Mouse (Mus musculus): ENCODE measurements around the gene Myo1b. TPM values are rescaled to one million over a fixed set of nuclear protein-coding genes. Genes with fewer than 3 reads are reported as not detected.

Myo1b gene
- total and polyA plus RNA-seq, 3 experiments: not detected

- Histone ChIP-seq H3K4me3 (ENCODE audit: control insufficient read depth in 1 of 2, insufficient read depth in 1 of 2, low read depth in 2 of 2, low read length in 2 of 2) (no peak overlapping the region), H3K36me3 (ENCODE audit: control insufficient read depth in 1 of 2, insufficient read depth in 2 of 2, low read length in 2 of 2) (no peaks in the 10 kb centered on the region), H3K9me3 (replicated peaks; ENCODE audit: insufficient read depth, low read length) (no peaks in the 10 kb centered on the region), H3K27me3 (ENCODE audit: control insufficient read depth in 1 of 2, insufficient read depth in 2 of 2, low read length in 2 of 2) (no peaks in the 10 kb centered on the region; a peak in 1 of 4 replicates), H3K27ac (ENCODE audit: control insufficient read depth, low read depth, low read length) (no peak overlapping the region), H3K79me2 (ENCODE audit: control insufficient read depth, insufficient read depth, low read length, poor library complexity) (no peaks in the 10 kb centered on the region), H3K4me1 (ENCODE audit: control insufficient read depth in 1 of 2, insufficient read depth in 2 of 2, low read length in 2 of 2) (no peaks in the 10 kb centered on the region), H3K9ac (ENCODE audit: control insufficient read depth, low read depth, low read length, poor library complexity, severe bottlenecking) (no peak overlapping the region)
- DNase-seq (ENCODE audit: low read depth, low spot score): no peak
- no peak for TF ChIP-seq RAD21 (IDR thresholded peaks at IDR 0.05; ENCODE audit: low read depth, low read length)
- no peak for TF ChIP-seq TAL1 (IDR thresholded peaks at IDR 0.05; ENCODE audit: low read length)
- no peak for TF ChIP-seq E2F4 (IDR thresholded peaks at IDR 0.05; ENCODE audit: borderline replicate concordance, low read depth, low read length)
- TF ChIP-seq ZNF384 (IDR thresholded peaks at IDR 0.05; ENCODE audit: low read depth, low read length): no peak
- no peak for TF ChIP-seq ZKSCAN1 (IDR thresholded peaks at IDR 0.05; ENCODE audit: low read depth, low read length)
- no peak for TF ChIP-seq ELF1 (IDR thresholded peaks at IDR 0.05; ENCODE audit: low read depth, low read length)
- TF ChIP-seq BHLHE40 (IDR thresholded peaks at IDR 0.05; ENCODE audit: borderline replicate concordance, low read depth, low read length): no peak
- TF ChIP-seq ETS1 (IDR thresholded peaks at IDR 0.05; ENCODE audit: low read depth, low read length): no peak
- TF ChIP-seq KAT2A (conservative IDR thresholded peaks at IDR 0.05; ENCODE audit: low read depth, low read length): no peak
- no peak for TF ChIP-seq MYC (IDR thresholded peaks at IDR 0.05; ENCODE audit: low read depth, low read length)
- TF ChIP-seq UBTF (IDR thresholded peaks at IDR 0.05; ENCODE audit: borderline replicate concordance, insufficient read depth, low read depth, low read length): no peak
- TF ChIP-seq NELFE (IDR thresholded peaks at IDR 0.05; ENCODE audit: low read depth, low read length): no peak
- TF ChIP-seq HCFC1 (IDR thresholded peaks at IDR 0.05; ENCODE audit: low read depth, low read length): no peak
These were observed 22.1 kb downstream of the Myo1b start for GRCm38 (mm10) chr1:51893521-51894355.

GRCm38 (mm10) chr1:51892005-51892404, 23.9 kb downstream of the Myo1b start:
- no peak overlapping the region for H3K9ac ChIP-seq (ENCODE audit: control insufficient read depth, low read depth, low read length, poor library complexity, severe bottlenecking)
- H3K36me3 ChIP-seq (ENCODE audit: control insufficient read depth in 1 of 2, insufficient read depth in 2 of 2, low read length in 2 of 2): no peaks in the 10 kb centered on the region
- H3K9me3 ChIP-seq (replicated peaks; ENCODE audit: insufficient read depth, low read length): no peaks in the 10 kb centered on the region
- TF ChIP-seq GATA1 (IDR thresholded peaks at IDR 0.05; ENCODE audit: low read depth, low read length) (no peak), MEF2A (IDR thresholded peaks at IDR 0.05; ENCODE audit: extremely low read depth, insufficient replicate concordance, low read depth, low read length, poor library complexity, severe bottlenecking) (no peak), CHD1 (IDR thresholded peaks at IDR 0.05; ENCODE audit: low read depth, low read length) (no peak), TAL1 (IDR thresholded peaks at IDR 0.05; ENCODE audit: low read length) (no peak), BHLHE40 (IDR thresholded peaks at IDR 0.05; ENCODE audit: borderline replicate concordance, low read depth, low read length) (no peak), SIN3A (IDR thresholded peaks at IDR 0.05; ENCODE audit: low read length) (no peak), ZC3H11A (IDR thresholded peaks at IDR 0.05; ENCODE audit: low read depth, low read length) (no peak)
- no peaks in the 10 kb centered on the region for H3K4me1 ChIP-seq (ENCODE audit: control insufficient read depth in 1 of 2, insufficient read depth in 2 of 2, low read length in 2 of 2)
- no peak overlapping the region for H3K4me3 ChIP-seq (ENCODE audit: control insufficient read depth in 1 of 2, insufficient read depth in 1 of 2, low read depth in 2 of 2, low read length in 2 of 2)
- no peak overlapping the region for H3K27ac ChIP-seq (ENCODE audit: control insufficient read depth, low read depth, low read length)
- no peaks in the 10 kb centered on the region for H3K79me2 ChIP-seq (ENCODE audit: control insufficient read depth, insufficient read depth, low read length, poor library complexity)
- H3K27me3 ChIP-seq (ENCODE audit: control insufficient read depth in 1 of 2, insufficient read depth in 2 of 2, low read length in 2 of 2): no peaks in the 10 kb centered on the region; a peak in 1 of 4 replicates
- no peak for DNase-seq (ENCODE audit: low read depth, low spot score)

Measured in MEL (cell line).